Mouse (Mus musculus) lung, adult 2 months (tissue): Measurements from ENCODE around the gene Gpr183.

ENCODE experiments used
- CTCF ChIP-seq: fragments of 200-500 bp; IDR thresholded peaks from 2 replicates; pipeline ENCODE4 v1.5.1; 2011; ENCODE audit warnings: mild to moderate bottlenecking, low read length, control low read depth; ENCODE audit not compliant: insufficient read depth
- POLR2A ChIP-seq: fragments of 200-500 bp; IDR thresholded peaks from 2 replicates; pipeline ENCODE4 v1.6.1; 2011; ENCODE audit warnings: low read depth, mild to moderate bottlenecking, control low read depth, low read length, borderline replicate concordance; ENCODE audit errors: extremely low read depth

GRCm38 (mm10) chr14:121986028-121986427 is 21.0 kb upstream of the Gpr183 start:
- no peak for TF ChIP-seq POLR2A
- no peak for TF ChIP-seq CTCF
